Mouse (Mus musculus): ENCODE results near the gene Gphb5. TPM values are rescaled to one million over a fixed set of nuclear protein-coding genes. Genes with fewer than 3 reads are reported as not detected.
A peak's percentile ranks its signal among the peaks of the same experiment; 100 is the strongest.

The Gphb5 gene
- polyA plus RNA-seq, 1 experiment = not detected

DNA sequence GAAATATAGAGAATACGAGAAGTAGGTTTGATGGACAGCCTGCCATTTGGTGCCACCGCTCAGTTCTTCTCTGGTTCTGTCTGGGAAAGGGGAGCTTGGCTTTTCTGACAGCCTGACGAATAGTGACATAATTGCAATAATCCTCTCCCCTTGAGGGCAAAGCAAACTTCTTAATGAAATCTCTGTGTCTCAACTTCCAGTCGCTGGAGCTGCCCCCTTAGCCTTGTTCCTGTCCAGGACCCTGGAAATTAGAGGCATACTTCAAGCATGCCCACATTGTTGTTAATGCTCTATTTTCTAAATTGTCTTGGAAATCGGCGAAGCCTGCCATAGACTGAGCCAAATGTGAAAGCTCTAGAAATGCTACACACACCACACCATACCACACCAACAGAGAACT is 12.1 kb upstream of the Gphb5 start:
- H3K4me1 ChIP-seq (ENCODE audit: control insufficient read depth, insufficient read depth, insufficient read length) = no peaks in the 10 kb centered on the region
- 94% methylated on average over 6 of the region's 6 CpGs for WGBS

DNA sequence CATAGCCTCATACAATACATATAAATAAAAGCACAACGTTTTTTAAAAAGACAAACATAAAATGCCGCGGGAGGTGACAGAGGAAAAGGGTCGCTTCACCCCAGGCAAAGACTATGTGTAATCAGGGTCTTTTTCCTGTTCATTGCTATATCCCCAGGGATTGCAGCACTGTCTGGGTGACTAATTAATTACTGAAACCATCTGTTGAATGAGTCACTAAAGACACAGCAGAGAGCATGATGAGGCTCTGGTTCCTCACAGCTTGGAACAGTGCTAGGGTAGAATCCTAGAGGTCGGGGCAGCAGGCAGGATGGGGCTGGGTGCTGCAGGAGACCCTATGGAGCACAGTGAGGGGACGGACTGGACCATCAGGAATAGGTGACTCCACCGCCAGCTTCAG is 9.3 kb upstream of the Gphb5 start:
- TF ChIP-seq CTCF (IDR thresholded peaks at IDR 0.05; ENCODE audit: extremely low read depth, insufficient read depth, insufficient read length, insufficient replicate concordance) (no peak), POLR2A (IDR thresholded peaks at IDR 0.05; ENCODE audit: low read depth, low read length) (no peak)
- Histone ChIP-seq H3K4me1 (ENCODE audit: control insufficient read depth, insufficient read depth, insufficient read length) (no peaks in the 10 kb centered on the region), H3K27me3 (ENCODE audit: control insufficient read depth, insufficient read depth, low read length) (no peaks in the 10 kb centered on the region), H3K27ac (ENCODE audit: insufficient read depth, low read length) (no peak overlapping the region), H3K36me3 (ENCODE audit: control insufficient read depth, insufficient read depth, low read length) (no peaks in the 10 kb centered on the region), H3K4me3 (ENCODE audit: extremely low read depth, insufficient read depth, insufficient read length) (no peak overlapping the region)
- 85% methylated on average over 7 of the region's 7 CpGs for WGBS
- no peak for DNase-seq (ENCODE audit: low read depth in 1 of 2, low spot score in 2 of 2)

More for the DNA sequence above, 12.1 kb upstream of the Gphb5 start:
- no peak for DNase-seq (ENCODE audit: low read depth in 1 of 2, low spot score in 2 of 2)
- Histone ChIP-seq H3K27me3 (ENCODE audit: control insufficient read depth, insufficient read depth, low read length) (no peaks in the 10 kb centered on the region), H3K36me3 (ENCODE audit: control insufficient read depth, insufficient read depth, low read length) (no peaks in the 10 kb centered on the region), H3K27ac (ENCODE audit: insufficient read depth, low read length) (no peak overlapping the region), H3K4me3 (ENCODE audit: extremely low read depth, insufficient read depth, insufficient read length) (no peak overlapping the region)
- TF ChIP-seq CTCF (IDR thresholded peaks at IDR 0.05; ENCODE audit: extremely low read depth, insufficient read depth, insufficient read length, insufficient replicate concordance) (no peak), POLR2A (IDR thresholded peaks at IDR 0.05; ENCODE audit: low read depth, low read length) (no peak)

DNA sequence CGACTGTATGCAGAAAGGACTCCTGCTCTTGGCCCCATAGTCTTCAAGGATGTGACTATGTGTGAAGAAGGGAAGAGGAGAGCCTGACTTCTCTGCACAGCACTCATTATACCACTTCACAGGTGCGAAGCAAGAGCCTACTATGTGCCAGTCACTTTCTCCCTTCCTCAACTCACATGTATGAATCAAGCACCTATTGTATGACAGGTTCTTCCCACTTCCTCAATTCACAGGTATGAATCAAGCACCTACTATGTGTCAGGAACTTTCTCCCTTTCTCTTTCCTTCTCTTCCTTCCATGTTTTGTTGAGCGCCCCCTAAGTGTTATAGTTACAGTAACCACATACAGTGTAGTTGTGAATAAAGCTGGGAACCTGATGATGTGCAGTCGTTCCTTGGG is 8.2 kb upstream of the Gphb5 start:
- no peak for DNase-seq (ENCODE audit: low read depth in 1 of 2, low spot score in 2 of 2)
- Histone ChIP-seq H3K4me3 (ENCODE audit: extremely low read depth, insufficient read depth, insufficient read length) (no peak overlapping the region), H3K36me3 (ENCODE audit: control insufficient read depth, insufficient read depth, low read length) (no peaks in the 10 kb centered on the region), H3K27ac (ENCODE audit: insufficient read depth, low read length) (no peak overlapping the region), H3K4me1 (ENCODE audit: control insufficient read depth, insufficient read depth, insufficient read length) (no peaks in the 10 kb centered on the region), H3K27me3 (ENCODE audit: control insufficient read depth, insufficient read depth, low read length) (no peaks in the 10 kb centered on the region)
- TF ChIP-seq POLR2A (IDR thresholded peaks at IDR 0.05; ENCODE audit: low read depth, low read length) (no peak), CTCF (IDR thresholded peaks at IDR 0.05; ENCODE audit: extremely low read depth, insufficient read depth, insufficient read length, insufficient replicate concordance) (no peak)
- whole genome bisulfite sequencing = 91% methylated on average over 4 of the region's 4 CpGs

DNA sequence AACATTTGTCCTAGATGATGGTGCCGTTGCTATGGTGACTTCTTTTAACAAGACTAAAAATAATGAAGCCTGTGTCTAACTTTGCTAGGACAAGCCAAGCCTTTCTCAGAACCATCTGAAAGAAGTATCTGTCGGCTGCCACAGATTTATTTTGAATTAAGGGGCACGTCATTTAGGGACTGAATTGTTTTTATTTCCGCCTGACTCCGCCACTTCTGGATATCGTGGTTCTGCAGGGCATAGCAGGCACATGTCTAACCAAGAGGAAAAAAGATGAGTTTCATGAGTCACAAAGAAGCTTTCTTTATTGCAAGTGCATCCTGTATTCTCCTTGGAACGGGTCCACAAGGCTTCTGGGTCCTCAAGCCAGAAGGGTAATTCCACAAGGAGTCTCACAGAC is 7.8 kb upstream of the Gphb5 start:
- WGBS = 83% methylated on average over 7 of the region's 7 CpGs
- Histone ChIP-seq H3K4me3 (ENCODE audit: extremely low read depth, insufficient read depth, insufficient read length) (no peak overlapping the region), H3K27ac (ENCODE audit: insufficient read depth, low read length) (no peak overlapping the region), H3K27me3 (ENCODE audit: control insufficient read depth, insufficient read depth, low read length) (no peaks in the 10 kb centered on the region), H3K36me3 (ENCODE audit: control insufficient read depth, insufficient read depth, low read length) (no peaks in the 10 kb centered on the region), H3K4me1 (ENCODE audit: control insufficient read depth, insufficient read depth, insufficient read length) (no peaks in the 10 kb centered on the region)
- TF ChIP-seq POLR2A (IDR thresholded peaks at IDR 0.05; ENCODE audit: low read depth, low read length) (no peak), CTCF (IDR thresholded peaks at IDR 0.05; ENCODE audit: extremely low read depth, insufficient read depth, insufficient read length, insufficient replicate concordance) (no peak)
- DNase-seq (ENCODE audit: low read depth in 1 of 2, low spot score in 2 of 2) = no peak

DNA sequence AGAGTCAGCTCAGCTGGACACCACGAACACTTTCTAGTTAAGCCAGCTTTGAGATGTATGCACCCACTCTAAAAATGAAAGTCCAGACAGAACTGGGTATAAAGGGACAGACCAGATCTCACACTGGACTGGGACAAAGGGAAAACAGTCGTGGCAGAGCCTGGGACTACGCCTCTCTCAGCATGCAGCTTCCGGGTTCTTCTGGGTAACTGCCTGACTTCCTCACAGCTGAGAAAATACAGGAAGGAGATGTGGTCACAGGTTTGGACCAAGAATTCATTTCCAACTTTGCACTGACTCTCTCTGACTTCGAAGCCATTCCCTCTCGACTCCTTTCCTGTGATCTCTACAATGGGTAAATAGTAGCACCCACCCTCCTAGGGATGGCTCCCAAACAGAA is 1.6 kb downstream of the Gphb5 start:
- 36% methylated on average over 6 of the region's 6 CpGs for WGBS

DNA sequence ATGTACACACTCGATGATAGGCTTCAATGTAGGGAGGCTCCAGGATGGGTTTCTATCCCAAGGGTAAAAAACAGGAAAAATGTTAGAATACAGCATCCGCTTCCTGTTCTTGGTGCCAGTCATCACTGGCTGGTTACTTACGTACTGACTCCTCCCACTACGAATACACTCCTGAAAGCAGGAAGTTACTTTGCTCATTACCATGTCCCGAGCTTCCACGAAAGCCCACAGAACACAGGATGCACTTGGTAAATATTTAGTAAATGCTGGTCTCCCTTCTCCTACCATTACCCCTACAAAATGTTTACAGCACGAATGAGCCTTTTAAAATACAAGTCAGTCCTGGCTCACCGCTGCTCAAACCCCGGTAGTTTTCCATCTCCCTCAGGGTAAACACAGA is 3.6 kb downstream of the Gphb5 start:
- 54% methylated on average over 9 of the region's 9 CpGs for WGBS
- Histone ChIP-seq H3K27me3 (ENCODE audit: control insufficient read depth, insufficient read depth, low read length) (no peaks in the 10 kb centered on the region), H3K4me3 (ENCODE audit: extremely low read depth, insufficient read depth, insufficient read length) (peak overlapping the region; percentile 6; the same call in 1 of the 2 replicates), H3K4me1 (ENCODE audit: control insufficient read depth, insufficient read depth, insufficient read length) (no peaks in the 10 kb centered on the region; the same call in 1 of the 2 replicates), H3K27ac (ENCODE audit: insufficient read depth, low read length) (no peak overlapping the region), H3K36me3 (ENCODE audit: control insufficient read depth, insufficient read depth, low read length) (no peaks in the 10 kb centered on the region)
- TF ChIP-seq POLR2A (IDR thresholded peaks at IDR 0.05; ENCODE audit: low read depth, low read length) (no peak), CTCF (IDR thresholded peaks at IDR 0.05; ENCODE audit: extremely low read depth, insufficient read depth, insufficient read length, insufficient replicate concordance) (no peak)
- no peak for DNase-seq (ENCODE audit: low read depth in 1 of 2, low spot score in 2 of 2)

More for the DNA sequence above, 1.6 kb downstream of the Gphb5 start:
- Histone ChIP-seq H3K4me1 (ENCODE audit: control insufficient read depth, insufficient read depth, insufficient read length) (no peaks in the 10 kb centered on the region; the same call in 1 of the 2 replicates), H3K27ac (ENCODE audit: insufficient read depth, low read length) (no peak overlapping the region), H3K36me3 (ENCODE audit: control insufficient read depth, insufficient read depth, low read length) (no peaks in the 10 kb centered on the region), H3K4me3 (ENCODE audit: extremely low read depth, insufficient read depth, insufficient read length) (no peak overlapping the region), H3K27me3 (ENCODE audit: control insufficient read depth, insufficient read depth, low read length) (no peaks in the 10 kb centered on the region)
- no peak for TF ChIP-seq CTCF (IDR thresholded peaks at IDR 0.05; ENCODE audit: extremely low read depth, insufficient read depth, insufficient read length, insufficient replicate concordance)
- TF ChIP-seq POLR2A (IDR thresholded peaks at IDR 0.05; ENCODE audit: low read depth, low read length) = no peak
- DNase-seq (ENCODE audit: low read depth in 1 of 2, low spot score in 2 of 2) = no peak

DNA sequence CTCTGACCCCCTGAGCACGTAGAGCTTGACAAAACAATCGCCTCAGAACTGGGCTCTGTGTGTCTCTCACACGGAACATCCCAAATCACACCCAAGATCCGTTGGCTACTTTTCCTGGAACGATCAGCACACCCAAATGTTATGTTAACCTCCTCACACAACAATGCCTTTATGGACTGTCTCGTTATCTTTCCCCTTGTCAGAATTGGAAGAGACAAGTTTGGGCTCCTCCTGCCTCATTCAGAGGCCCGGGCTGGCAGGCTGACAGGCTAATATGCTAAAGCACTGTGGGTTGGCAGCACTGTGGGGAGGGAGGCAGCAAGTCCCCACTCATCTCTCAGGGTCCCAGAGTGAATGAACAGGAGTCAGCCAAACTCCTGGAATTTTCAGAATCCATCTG is 19.5 kb downstream of the Gphb5 start:
- no peaks in the 10 kb centered on the region for H3K4me1 ChIP-seq (ENCODE audit: control insufficient read depth, insufficient read depth, insufficient read length)
- H3K36me3 ChIP-seq (ENCODE audit: control insufficient read depth, insufficient read depth, low read length) = no peaks in the 10 kb centered on the region
- WGBS = 80% methylated on average over 7 of the region's 7 CpGs
- DNase-seq (ENCODE audit: low read depth in 1 of 2, low spot score in 2 of 2) = no peak
- H3K27ac ChIP-seq (ENCODE audit: insufficient read depth, low read length) = no peak overlapping the region
- TF ChIP-seq POLR2A (IDR thresholded peaks at IDR 0.05; ENCODE audit: low read depth, low read length) = no peak
- TF ChIP-seq CTCF (IDR thresholded peaks at IDR 0.05; ENCODE audit: extremely low read depth, insufficient read depth, insufficient read length, insufficient replicate concordance) = no peak
- H3K4me3 ChIP-seq (ENCODE audit: extremely low read depth, insufficient read depth, insufficient read length) = no peak overlapping the region
- no peaks in the 10 kb centered on the region for H3K27me3 ChIP-seq (ENCODE audit: control insufficient read depth, insufficient read depth, low read length)
